Mouse (Mus musculus) cerebellum, adult 11 months (tissue): ENCODE results near the gene Map6.
"Not testable (repeated sequence)": the region's sequence is repeated elsewhere in the genome, so short reads cannot be mapped to it uniquely, and the experiment has no call there.

ENCODE experiments used
- DNase-seq: peaks from one replicate; pipeline ENCODE4 v3.0.0; 2022

Map6 gene

DNA sequence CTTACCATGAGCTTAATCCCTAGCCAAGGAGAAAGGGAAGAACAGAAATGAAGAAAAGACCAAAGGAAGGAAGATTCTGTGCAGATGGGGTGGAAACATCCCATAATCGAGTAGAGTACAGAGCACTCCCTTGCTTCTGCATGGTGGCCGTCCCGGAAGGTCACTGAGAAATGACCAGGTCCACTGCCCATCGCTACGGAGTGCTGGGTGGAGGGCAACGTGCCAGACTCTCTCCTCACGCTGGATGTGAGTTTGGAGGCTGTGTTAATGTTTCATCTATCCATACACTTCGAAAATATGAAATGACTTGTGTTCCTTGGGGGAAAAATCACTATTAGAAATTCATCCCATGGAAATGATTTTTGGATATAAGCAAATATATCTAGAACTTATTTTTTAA, 91.1 kb downstream of the Map6 start:
- DNase-seq = no peak

DNA sequence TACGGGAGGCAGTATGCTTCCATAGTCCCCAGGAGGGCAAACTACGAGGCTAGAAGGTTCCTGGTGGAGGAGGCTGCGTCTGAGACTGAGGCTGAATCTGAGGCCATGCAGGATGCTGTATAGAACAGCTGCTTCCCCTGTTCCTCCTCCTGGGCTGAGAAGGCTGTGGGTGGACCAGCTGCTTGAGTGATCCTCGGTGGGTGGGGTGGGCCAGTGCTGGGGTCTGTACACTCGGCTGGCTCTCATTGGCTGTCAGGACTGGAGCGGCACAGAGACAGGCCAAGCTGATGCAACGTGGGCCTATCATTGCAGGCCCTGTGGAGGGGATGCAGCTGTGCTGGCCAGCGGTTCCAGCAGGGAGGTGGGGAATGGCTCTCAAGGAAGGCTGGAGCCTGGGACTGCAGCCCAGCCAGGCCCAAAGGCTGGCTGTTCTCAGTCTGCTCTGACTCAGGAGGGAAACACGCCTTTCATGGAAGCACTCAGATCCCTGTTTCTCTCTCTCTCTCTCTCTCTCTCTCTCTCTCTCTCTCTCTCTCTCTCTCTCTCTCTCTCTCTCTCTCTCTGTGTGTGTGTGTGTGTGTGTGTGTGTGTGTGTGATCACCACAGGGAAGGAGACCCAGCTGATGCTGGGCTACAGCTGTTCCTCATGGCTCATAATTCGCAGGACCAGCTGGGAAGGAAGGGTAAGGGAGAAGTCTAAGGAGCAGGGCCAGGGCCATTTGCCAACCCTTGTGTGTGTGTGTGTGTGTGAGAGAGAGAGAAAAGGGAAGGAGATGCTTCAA, 93.0 kb downstream of the Map6 start:
- DNase-seq = no peak

DNA sequence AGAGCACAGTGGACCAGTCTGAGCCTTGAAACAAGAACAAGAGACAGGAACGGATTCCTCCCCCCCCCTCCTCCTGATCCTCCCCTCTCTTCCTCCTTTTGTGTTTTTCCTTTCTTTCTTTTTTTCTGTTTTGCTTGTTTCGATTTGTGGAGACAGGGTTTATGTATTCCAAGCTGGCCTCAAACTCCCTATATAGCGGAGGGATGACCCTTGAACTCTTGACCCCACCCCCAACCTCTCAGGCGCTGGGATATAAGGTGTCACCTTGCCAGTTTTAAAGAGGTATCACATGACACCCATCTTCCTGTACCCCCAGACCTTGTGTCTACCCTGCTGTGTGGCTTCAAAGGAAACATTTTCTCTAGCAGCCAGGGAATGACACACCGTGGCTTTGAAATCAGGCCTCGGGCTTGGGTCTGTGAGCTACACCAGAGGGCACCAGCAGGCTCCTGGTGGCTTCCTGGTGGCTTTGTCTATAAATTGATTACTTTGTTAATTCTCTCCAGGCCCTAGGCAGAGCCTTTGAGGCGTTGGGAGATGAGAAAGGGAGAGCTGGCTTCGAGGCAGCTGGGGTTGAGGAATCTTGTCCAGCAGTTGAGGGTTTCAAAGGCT, 93.7 kb downstream of the Map6 start:
- DNase-seq = no peak

DNA sequence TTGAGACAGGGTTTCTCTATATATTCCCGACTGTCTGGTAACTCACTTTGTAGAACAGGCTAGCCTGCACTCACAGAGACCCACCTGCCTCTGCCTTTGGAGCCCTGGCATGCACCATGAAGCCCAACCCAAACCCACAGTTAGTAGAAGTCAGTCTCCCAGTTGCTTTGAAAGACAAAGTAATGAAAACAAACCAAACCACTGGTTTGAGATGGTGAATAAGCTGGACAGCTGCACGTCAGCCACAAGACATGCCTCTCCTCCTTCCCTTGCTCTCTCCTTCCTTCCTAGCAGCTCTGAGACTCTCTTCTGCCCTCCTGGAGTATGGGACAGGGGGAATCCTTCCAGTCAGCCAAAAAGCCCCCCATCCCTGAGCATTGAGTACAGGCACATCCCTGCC, 94.9 kb downstream of the Map6 start:
- no peak for DNase-seq

DNA sequence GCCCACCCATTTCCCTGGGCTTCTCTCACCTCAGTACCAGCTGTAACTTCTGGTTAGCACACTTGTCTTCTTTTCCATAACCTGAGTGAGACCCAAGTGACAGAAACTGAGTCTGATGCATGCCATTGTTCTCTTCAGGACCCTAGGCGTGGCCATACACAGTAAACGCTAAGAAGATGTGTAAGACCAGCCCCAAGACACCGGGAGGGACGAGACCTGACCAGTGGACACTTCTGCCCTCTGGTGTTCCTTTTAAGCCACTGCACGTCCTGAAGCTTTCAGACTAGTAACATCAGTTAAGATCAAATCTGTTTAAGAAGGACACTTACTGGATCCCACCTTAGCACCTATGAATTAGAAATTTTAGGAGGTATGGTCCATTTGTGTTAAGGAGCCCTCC, 97.8 kb downstream of the Map6 start:
- peak; percentile 44 for DNase-seq

DNA sequence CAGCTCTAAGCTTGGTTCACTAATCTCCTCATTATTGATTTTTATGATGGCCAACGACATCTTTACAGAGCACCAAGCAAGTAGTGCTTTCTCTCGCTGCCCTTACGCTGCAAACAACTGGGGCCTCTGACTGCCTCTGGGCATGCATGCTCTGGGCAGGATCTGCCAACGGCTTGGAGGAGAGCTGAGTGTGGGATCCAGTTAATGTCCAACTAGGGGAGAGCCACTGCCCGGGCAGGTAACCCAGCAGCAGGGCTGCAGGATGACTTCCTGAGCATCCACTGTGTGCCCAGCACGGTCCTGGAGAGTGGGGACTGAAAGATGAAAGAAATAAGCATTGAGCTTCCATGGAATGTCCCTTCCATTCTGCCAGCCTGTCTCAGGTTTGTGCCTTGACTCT, 99.5 kb downstream of the Map6 start:
- DNase-seq = no peak

DNA sequence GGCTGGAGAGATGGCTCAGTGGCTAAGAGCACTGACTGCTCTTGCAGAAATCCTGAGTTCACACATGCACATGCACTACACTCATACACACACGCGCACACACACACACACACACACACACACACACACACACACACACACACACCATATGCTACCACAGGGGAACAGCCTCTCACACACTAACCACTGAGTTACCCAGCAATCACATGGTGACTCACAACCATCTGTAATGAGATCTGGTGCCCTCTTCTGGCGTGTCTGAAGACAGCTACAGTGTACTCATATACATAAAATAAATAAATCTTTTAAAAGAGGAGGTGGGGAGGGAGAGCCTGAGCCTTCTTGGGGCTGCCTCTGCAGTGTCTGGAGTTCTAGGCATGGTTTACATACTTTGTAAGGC, 107.1 kb downstream of the Map6 start:
- not testable (repeated sequence) for DNase-seq

DNA sequence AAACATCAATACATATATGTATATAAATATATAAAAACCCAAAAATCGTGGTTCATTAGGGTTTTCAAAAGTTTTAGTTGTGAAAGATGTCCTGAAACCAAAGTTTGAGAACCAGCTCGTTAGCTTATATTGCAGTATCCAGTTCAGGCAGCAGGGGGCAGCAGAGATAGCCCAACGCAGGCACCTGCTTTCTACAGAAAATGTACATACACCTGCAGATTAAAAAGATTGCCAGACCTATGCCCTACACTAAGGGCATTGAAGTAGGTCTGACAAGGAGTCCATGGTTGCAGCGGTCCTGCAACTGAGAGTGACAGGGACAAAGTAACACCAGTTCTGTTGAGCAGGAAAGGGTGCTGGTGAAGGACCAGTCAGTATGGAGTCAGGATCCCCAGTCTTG, 108.2 kb downstream of the Map6 start:
- peak; percentile 76 for DNase-seq

DNA sequence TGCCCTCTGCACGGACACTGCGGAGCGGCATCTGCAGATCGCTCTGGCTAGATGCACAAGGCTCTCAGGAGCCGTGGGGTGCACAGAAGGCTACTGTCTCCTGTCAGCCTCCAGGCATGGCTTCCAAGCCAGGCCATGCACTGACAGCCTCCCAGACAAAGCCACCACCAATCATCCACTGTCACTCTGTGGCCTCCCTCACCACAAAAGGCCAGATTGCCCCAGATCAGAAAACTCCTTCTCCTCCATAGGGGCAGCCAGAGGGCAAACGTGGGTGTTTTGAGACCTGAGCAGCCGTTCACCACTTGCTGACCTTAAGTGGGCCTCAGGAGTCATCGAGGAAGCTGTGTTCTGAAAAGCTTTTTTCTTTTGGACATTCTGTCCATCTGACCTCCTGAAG, 111.6 kb downstream of the Map6 start:
- no peak for DNase-seq

DNA sequence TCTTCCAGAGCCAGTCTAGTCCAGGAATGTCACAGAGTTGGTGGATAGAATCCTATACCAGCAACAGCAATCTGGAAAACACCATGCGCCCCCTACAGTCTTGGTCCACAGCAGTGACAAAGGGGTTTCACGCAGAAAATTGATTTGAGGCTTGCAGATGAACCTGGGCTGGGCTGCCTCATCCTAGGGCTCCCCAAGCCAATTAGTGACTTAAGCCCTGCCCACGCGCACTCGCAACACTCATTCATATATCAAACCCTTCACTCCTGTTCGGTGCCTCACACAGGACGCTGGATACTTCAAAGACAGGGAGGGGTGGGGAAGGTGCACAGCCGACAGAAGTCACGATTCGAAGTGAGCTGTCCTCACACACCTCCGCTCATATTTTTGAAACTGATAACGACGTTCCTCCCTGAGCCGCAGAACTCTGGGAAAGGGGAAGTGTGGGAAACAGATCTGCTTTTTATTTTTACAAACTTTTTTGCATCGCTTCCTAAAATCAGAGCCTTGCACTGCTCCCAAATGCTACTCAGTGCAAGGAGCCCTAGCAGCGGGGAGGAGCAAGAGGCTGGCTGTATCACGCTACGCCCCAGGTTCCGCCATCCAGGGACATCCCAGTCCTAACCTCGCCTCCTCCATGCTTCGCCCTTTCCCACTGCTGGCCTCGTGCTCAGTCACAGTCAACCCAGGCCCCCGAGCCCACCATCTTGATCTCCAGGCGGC, 113.4 kb downstream of the Map6 start:
- DNase-seq = peak; percentile 40

DNA sequence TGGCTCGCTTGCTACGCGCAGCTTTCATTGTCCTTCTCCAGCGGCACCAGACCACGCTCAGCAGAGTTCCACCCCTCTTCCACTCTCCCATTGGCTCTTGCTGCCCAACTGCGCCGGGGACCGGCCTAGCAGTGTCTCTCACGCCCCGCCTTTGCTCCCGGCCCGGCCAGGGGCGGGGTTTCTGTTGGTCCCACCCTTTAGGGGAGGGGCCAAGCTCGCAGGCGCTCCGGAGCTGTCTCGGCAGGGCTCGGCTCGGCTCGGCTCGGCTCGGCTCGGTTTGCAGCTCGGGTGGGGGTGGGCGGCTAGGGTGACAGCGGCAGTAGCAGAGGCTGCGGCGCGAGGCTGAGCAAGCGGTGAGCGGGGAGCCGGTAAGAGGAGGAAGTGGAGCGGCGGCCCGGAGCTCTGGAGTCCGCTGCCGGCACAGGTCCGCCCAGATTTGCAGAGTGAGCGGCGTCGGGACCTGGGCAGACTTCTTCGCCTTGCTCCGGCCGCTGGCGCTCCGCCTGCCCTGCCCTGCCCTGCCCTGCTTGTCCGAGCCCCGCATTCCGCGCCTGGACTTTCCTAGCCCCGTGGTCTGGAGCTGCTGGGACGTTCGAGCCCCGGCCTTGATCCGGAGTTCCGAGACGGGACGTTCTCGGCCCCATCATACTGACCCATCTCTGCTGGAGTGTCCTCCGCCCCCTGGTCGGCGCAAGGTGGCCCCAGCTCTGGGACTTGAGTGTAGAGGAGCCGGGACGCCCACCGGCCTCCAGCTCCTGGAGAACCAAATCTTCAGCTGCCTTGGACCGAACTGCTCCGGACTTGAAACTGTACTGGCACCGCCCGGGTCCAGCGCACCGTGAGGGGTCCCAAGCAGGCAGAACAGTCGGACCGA, 114.2 kb downstream of the Map6 start, which contains the start of gene Gdpd5:
Gene Gdpd5 (plus strand): TSS at position 201 of the 874 bp plus-strand sequence.
- DNase-seq = peak; percentile 99

DNA sequence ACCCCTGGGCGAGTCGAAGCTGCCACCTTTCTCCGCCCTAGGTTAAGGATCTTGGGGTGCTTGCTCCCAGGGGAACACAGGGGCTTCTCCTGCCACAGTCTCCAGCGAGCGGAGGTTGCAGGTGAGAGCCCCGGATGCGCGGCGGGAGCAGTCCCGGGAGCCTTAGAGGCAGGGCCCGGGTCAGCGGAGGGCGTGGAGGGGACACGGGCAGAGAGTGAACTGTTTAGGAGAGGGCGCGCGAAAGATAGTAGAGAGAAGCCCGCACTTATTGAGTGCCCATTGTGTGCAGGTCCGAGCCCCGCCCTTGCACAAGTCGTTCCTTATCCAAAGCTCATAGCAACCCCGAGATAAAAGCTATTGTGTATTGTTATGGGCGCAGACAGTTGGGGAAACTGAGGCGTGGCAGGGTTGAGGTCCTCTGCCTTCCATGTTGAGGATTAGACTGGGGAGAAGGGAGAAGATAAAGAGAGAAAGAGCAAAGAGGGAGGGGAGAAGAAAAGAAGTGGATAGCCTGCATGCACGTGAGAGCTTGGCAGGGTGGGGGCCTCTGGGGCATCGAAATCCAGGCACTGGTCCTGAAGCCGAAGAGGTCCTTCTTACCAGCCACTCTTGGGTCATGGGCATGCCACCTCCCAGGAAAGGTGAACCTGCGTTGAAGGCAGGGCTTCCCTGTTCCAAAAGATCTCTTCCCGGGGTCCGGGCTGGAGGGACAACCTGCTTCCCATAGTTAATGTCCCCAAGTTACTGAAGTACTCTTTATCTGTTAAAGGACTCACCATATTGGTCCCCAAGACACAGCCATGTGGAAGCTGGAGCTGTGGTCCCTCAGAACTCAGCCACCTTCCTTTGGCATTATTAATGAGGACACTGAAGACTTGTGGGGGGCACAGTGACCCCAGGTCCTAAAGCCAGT, 115.1 kb downstream of the Map6 start:
- DNase-seq = no peak

DNA sequence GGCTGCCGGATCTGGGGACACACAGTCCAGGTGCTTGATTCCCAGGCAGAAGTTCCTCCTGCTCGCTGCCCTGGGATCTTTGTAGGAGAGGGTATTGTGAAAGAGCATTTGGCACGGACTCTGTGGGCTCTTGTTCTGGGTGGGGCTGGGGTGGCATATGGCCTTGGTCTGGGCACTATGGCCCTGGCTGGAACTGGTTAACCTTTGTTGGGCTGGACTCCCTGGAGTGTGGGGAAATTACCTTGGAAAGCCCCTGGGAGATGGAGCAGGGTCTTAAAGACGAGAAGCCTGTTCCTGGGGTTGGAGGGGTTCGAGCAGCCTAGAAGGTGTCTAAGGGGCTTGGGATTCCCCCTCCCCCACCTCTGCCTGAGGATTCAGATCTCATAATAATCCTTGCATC, 116.0 kb downstream of the Map6 start:
- peak; percentile 42 for DNase-seq

DNA sequence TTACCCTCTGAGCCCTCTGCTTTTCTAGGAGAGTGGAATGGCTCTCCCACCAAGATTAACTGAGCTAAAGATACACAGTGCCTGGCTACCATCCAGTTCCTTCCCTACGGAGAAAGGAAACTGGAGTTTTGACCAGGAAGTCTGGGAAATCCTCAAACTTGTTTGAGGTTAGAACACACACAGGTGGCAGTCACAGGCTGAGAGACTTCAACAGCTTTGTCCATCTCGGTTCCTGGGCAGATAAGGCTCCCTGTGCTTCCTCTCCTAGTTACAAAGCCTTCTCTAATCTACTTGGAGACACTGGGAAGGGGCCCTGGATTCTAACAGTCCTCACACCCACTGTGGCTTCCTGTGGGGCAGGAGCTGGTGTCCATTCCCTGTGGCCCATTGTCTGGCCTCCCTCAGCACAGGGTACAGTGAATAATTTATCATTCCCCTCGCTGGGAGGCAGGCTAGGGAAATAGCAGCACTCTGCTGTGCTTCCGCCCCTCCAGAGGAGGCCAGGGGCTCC, 116.9 kb downstream of the Map6 start:
- DNase-seq = no peak

DNA sequence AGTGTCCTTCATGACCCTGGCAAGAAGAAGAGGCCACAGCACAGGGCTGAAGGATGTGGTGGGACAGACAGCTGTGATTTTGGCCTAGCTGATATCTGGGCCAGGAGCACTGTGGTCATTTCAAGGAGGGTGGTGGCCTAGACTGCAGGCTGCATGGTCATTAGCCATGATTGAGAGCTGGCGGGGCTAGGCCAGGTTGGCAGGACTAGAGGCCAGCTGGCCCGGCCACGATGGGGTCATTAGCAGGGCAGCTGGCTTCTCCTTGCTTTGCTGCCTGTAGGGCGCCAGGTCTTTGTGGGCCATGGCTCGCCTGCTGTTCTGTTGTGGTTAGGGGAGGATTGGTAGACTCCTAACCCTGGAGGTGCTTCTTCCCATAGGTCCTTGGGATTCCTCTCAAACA, 118.8 kb downstream of the Map6 start:
- peak; percentile 75 for DNase-seq
